Mouse (Mus musculus) CH12.LX (cell line): ENCODE data around the gene Cfdp1.

Experiments
- CHD1 ChIP-seq: IDR thresholded peaks from 2 replicates; pipeline ENCODE4 v1.6.1; 2012; ENCODE audit warnings: low read depth, low read length, improper control_type of control experiment, inconsistent platforms
- CTCF ChIP-seq, 2 experiments: IDR thresholded peaks in 1 of 2; conservative IDR thresholded peaks in 1 of 2; 2 replicates each; pipeline ENCODE4 v1.5.1; 2011 to 2012; ENCODE audit warnings: low read depth in 2 of 2, low read length in 2 of 2, improper control_type of control experiment in 1 of 2, inconsistent platforms in 1 of 2, mild to moderate bottlenecking in 1 of 2, moderate library complexity in 1 of 2
- E2F4 ChIP-seq: IDR thresholded peaks from 2 replicates; pipeline ENCODE4 v1.6.1; 2011; ENCODE audit warnings: low read depth, low read length, improper control_type of control experiment; ENCODE audit not compliant: insufficient replicate concordance
- ETS1 ChIP-seq: conservative IDR thresholded peaks from 2 replicates; pipeline ENCODE4 v1.6.1; 2012; ENCODE audit warnings: low read depth, mild to moderate bottlenecking, inconsistent platforms, low read length, improper control_type of control experiment, moderate library complexity
- IRF4 ChIP-seq: IDR thresholded peaks from 2 replicates; pipeline ENCODE4 v1.6.1; 2014; ENCODE audit warnings: low read depth, mild to moderate bottlenecking, inconsistent platforms, low read length, improper control_type of control experiment
- MAX ChIP-seq: IDR thresholded peaks from 2 replicates; pipeline ENCODE4 v1.6.1; 2011; ENCODE audit warnings: low read length, improper control_type of control experiment
- MAZ ChIP-seq: IDR thresholded peaks from 2 replicates; pipeline ENCODE4 v1.6.1; 2012; ENCODE audit warnings: low read depth, mild to moderate bottlenecking, inconsistent platforms, low read length, improper control_type of control experiment, moderate library complexity
- MYC ChIP-seq: IDR thresholded peaks from 2 replicates; pipeline ENCODE4 v1.6.1; 2011; ENCODE audit warnings: low read depth, mild to moderate bottlenecking, improper control_type of control experiment, low read length
- POLR2A ChIP-seq: IDR thresholded peaks from 2 replicates; pipeline ENCODE4 v1.6.1; 2011; ENCODE audit warnings: low read depth, mild to moderate bottlenecking, improper control_type of control experiment, low read length
- RCOR1 ChIP-seq: conservative IDR thresholded peaks from 2 replicates; pipeline ENCODE4 v1.6.1; 2012; ENCODE audit warnings: low read depth, mild to moderate bottlenecking, inconsistent platforms, low read length, improper control_type of control experiment
- SIN3A ChIP-seq: IDR thresholded peaks from 2 replicates; pipeline ENCODE4 v1.6.1; 2012; ENCODE audit warnings: low read length, improper control_type of control experiment, inconsistent platforms
- TCF12 ChIP-seq: IDR thresholded peaks from 2 replicates; pipeline ENCODE4 v1.6.1; 2014; ENCODE audit warnings: low read depth, mild to moderate bottlenecking, inconsistent platforms, low read length, improper control_type of control experiment
- UBTF ChIP-seq: IDR thresholded peaks from 2 replicates; pipeline ENCODE4 v1.6.1; 2012; ENCODE audit warnings: low read depth, mild to moderate bottlenecking, inconsistent platforms, low read length, improper control_type of control experiment, moderate library complexity
- USF2 ChIP-seq: conservative IDR thresholded peaks from 2 replicates; pipeline ENCODE4 v1.6.1; 2011; ENCODE audit warnings: low read depth, low read length, improper control_type of control experiment

DNA sequence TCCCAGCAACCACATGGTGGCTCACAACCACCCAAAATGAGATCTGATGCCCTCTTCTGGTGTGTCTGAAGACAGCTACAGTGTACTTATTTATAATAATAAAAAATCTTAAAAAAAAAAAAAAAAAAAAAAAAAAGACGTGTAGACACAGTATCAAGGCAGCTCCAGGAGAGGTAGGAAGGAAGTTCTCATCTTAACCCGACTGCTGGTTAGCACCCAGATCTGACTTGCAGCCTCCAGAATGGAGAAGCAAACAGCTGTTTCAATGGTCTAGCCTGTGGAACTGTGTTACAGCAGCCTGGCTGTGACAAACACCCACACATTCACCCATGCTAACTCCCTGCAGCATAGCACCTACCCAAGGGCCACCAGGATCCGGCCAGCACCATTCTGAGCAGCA is 16.3 kb upstream of the Cfdp1 start:
- TF ChIP-seq RCOR1 (no peak), IRF4 (no peak), CTCF (conservative IDR thresholded peaks at IDR 0.05 in 1 of 2, IDR thresholded peaks at IDR 0.05 in 1 of 2; ENCODE audit: low read depth in 2 of 2, low read length in 2 of 2) (no peak), POLR2A (no peak), USF2 (no peak), E2F4 (no peak), MAZ (no peak), UBTF (no peak), CHD1 (no peak), TCF12 (no peak), MYC (no peak), MAX (no peak), ETS1 (no peak), SIN3A (no peak)
